Mouse (Mus musculus) heart, embryonic 14.5 days (tissue): ENCODE measurements around the gene Cdk1. TPM values are rescaled to one million over a fixed set of nuclear protein-coding genes. Genes with fewer than 3 reads are reported as not detected.

Experiments
- ATAC-seq: fragments of 200-750 bp; cut with Nextera tagmentation; 2 replicates; pipeline ENCODE4 v1.8.0; 2017; ENCODE audit warnings: low read depth, moderate TSS enrichment; ENCODE audit not compliant: insufficient number of reproducible peaks, insufficient read depth, low FRiP score
- H3K27ac ChIP-seq, 2 experiments: fragments of 200-500 bp in 1 of 2; fragments of 300-500 bp in 1 of 2; sonication (generic) in 1 of 2; replicated peaks in 1 of 2; 2 replicates each; pipeline ENCODE4 v1.5.1; 2012 to 2014; ENCODE audit warnings: low read depth in 2 of 2, low read length in 2 of 2, control low read depth in 1 of 2, mild to moderate bottlenecking in 1 of 2, mixed read lengths in 1 of 2; ENCODE audit not compliant: control insufficient read depth in 1 of 2, insufficient read depth in 1 of 2
- H3K27me3 ChIP-seq: fragments of 300-500 bp; sonication (generic); 2 replicates; pipeline ENCODE4 v1.6.1; 2014; ENCODE audit warnings: mild to moderate bottlenecking, low read length, control low read depth; ENCODE audit not compliant: control insufficient read depth, insufficient read depth
- H3K36me3 ChIP-seq: fragments of 300-500 bp; sonication (generic); 2 replicates; pipeline ENCODE4 v1.6.1; 2014; ENCODE audit warnings: mild to moderate bottlenecking, control low read depth, low read length, mixed read lengths; ENCODE audit not compliant: control insufficient read depth, insufficient read depth
- H3K4me1 ChIP-seq, 2 experiments: fragments of 200-500 bp in 1 of 2; fragments of 300-500 bp in 1 of 2; sonication (generic) in 1 of 2; 2 replicates each; pipeline ENCODE4 v1.6.1; 2012 to 2014; ENCODE audit warnings: low read length in 2 of 2, control low read depth in 1 of 2, mixed read lengths in 1 of 2; ENCODE audit not compliant: control insufficient read depth in 2 of 2, insufficient read depth in 2 of 2
- H3K4me2 ChIP-seq: fragments of 300-500 bp; sonication (generic); 2 replicates; pipeline ENCODE4 v1.6.1; 2014; ENCODE audit warnings: mild to moderate bottlenecking, low read length
- H3K4me3 ChIP-seq, 2 experiments: fragments of 200-500 bp in 1 of 2; fragments of 300-500 bp in 1 of 2; sonication (generic) in 1 of 2; 2 replicates each; pipeline ENCODE4 v1.5.1; 2012 to 2014; ENCODE audit warnings: low read length in 2 of 2, mild to moderate bottlenecking in 2 of 2, control low read depth in 1 of 2, low read depth in 1 of 2, moderate library complexity in 1 of 2; ENCODE audit not compliant: control insufficient read depth in 1 of 2, insufficient read depth in 1 of 2
- H3K9ac ChIP-seq: fragments of 300-500 bp; sonication (generic); 2 replicates; pipeline ENCODE4 v1.6.1; 2014; ENCODE audit warnings: mild to moderate bottlenecking, low read length
- H3K9me3 ChIP-seq: fragments of 300-500 bp; sonication (generic); 2 replicates; pipeline ENCODE4 v1.6.1; 2016; ENCODE audit warnings: low read length, control low read depth; ENCODE audit not compliant: control insufficient read depth
- WGBS: fragments of 180-500 bp; shearing (Covaris S2); extraction: QIAGEN DNeasy Blood & Tissue Kit; methylation state at CpG from one replicate; pipeline ENCODE4 v1.1.7; 2014; 5-methylcytosine and 5-hydroxymethylcytosine counted together
- polyA plus RNA-seq: library from polyadenylated mRNA; unstranded; fragments of >200 nt; fragmentation: Nextera tagmentation; extraction: Ambion mirVana; gene quantifications from 2 replicates; pipeline ENCODE4 v1.2.1, GENCODE M21; 2014

Gene Cdk1
- polyA plus RNA-seq, 1 experiment from 2014 or later, result 355 TPM

GRCm38 (mm10) chr10:69341570-69342227 is 11.0 kb downstream of the Cdk1 start:
- no peak overlapping the region for H3K27ac ChIP-seq
- no peak for ATAC-seq

DNA sequence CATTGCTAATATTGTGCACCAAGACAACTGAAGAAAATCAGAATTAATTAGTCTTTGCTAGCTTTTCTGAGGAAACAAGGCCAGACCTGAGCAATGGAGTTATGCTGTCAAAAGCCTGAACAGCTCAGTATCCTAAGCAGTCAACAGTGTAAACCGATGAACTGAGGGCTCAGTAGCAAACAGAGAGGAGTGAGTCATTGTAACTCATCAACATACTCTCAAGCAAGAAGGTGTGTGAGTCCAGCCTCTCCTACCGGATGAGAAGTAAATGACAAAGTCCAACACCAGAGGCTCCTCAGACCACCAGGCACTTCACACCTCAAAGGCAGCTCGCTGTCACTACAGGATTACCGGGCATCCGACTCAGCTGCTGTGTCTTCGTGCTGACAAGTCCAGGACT is 12.7 kb downstream of the Cdk1 start:
- Histone ChIP-seq H3K27me3 (no peaks in the 10 kb centered on the region), H3K4me3 (no peak overlapping the region), H3K4me1 (no peaks in the 10 kb centered on the region), H3K4me2 (no peak overlapping the region), H3K9ac (no peak overlapping the region), H3K36me3 (peaks cover 100% of the 10 kb centered on the region), H3K9me3 (no peaks in the 10 kb centered on the region), H3K27ac (no peak overlapping the region)
- ATAC-seq, result no peak
- 56% methylated on average over 6 of the region's 6 CpGs for WGBS

More at GRCm38 (mm10) chr10:69341570-69342227, 11.0 kb downstream of the Cdk1 start:
- Histone ChIP-seq H3K27me3 (no peaks in the 10 kb centered on the region), H3K4me2 (no peak overlapping the region), H3K4me3 (no peak overlapping the region), H3K4me1 (0 out of 4 replicates have a peak, but pooled peaks cover 0 to under 1% of the 10 kb centered on the region in 2 experiments), H3K9ac (no peak overlapping the region), H3K9me3 (no peaks in the 10 kb centered on the region), H3K36me3 (peaks cover 100% of the 10 kb centered on the region)
- WGBS, result 81% methylated on average over 6 of the region's 6 CpGs

- Histone ChIP-seq H3K9me3 (no peaks in the 10 kb centered on the region), H3K36me3 (peaks cover 78% of the 10 kb centered on the region), H3K9ac (no peak overlapping the region), H3K4me2 (no peak overlapping the region), H3K27me3 (no peaks in the 10 kb centered on the region), H3K27ac (no peak overlapping the region), H3K4me3 (no peak overlapping the region), H3K4me1 (no peaks in the 10 kb centered on the region)
- WGBS, result 90% methylated on average over 11 of the region's 11 CpGs
- ATAC-seq, result no peak
Observed at GRCm38 (mm10) chr10:69336219-69336618, 16.5 kb downstream of the Cdk1 start.

DNA sequence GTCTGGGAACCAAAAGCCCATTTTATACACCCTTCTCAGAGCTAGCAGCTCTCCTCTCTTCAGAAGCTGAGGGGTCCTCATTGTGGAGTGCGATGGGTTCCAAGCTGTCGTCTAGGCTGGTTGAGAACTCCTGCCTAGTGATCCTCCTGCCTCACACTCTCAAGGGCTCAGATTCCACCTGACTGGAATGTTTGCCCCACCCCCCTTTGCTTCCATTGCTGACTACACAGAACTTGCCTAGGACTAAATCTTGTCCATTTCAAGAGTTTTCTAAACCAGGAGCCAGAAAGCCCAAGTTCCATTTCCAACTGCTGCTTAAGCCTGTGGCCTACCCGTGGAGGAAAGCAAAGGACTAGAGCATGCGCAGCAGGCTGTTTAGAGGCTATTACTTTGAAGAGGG is 17.1 kb downstream of the Cdk1 start:
- no peaks in the 10 kb centered on the region for H3K4me1 ChIP-seq
- no peak overlapping the region for H3K4me3 ChIP-seq
- H3K4me2 ChIP-seq, result no peak overlapping the region
- H3K27me3 ChIP-seq, result no peaks in the 10 kb centered on the region
- WGBS, result 77% methylated on average over 4 of the region's 4 CpGs
- ATAC-seq, result no peak
- peaks cover 72% of the 10 kb centered on the region for H3K36me3 ChIP-seq
- no peak overlapping the region for H3K9ac ChIP-seq
- no peaks in the 10 kb centered on the region for H3K9me3 ChIP-seq
- H3K27ac ChIP-seq, result no peak overlapping the region

DNA sequence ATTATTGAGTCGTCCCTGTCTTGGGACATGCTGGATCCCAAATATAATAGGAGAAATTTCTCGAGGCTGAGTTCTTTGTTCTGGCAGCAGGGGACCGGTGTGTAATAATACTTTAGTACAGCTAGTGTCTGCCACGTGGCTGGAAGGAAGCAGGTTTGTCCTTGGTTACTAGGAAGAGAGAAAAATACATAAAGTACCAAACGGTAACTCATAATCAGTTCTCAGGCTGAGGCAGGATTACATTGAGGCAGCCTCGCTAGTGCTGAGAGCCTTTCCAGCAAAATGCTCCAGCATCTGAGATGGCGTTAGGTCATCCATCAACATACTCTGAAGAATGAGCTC is 17.6 kb downstream of the Cdk1 start:
- H3K36me3 ChIP-seq, result peaks cover 67% of the 10 kb centered on the region
- no peak for ATAC-seq
- H3K9ac ChIP-seq, result no peak overlapping the region
- no peaks in the 10 kb centered on the region for H3K27me3 ChIP-seq
- no peak overlapping the region for H3K4me2 ChIP-seq
- H3K4me3 ChIP-seq, result no peak overlapping the region
- H3K4me1 ChIP-seq, result no peaks in the 10 kb centered on the region
- H3K9me3 ChIP-seq, result no peaks in the 10 kb centered on the region
- H3K27ac ChIP-seq, result no peak overlapping the region
- 84% methylated on average over 7 of the region's 7 CpGs for WGBS

DNA sequence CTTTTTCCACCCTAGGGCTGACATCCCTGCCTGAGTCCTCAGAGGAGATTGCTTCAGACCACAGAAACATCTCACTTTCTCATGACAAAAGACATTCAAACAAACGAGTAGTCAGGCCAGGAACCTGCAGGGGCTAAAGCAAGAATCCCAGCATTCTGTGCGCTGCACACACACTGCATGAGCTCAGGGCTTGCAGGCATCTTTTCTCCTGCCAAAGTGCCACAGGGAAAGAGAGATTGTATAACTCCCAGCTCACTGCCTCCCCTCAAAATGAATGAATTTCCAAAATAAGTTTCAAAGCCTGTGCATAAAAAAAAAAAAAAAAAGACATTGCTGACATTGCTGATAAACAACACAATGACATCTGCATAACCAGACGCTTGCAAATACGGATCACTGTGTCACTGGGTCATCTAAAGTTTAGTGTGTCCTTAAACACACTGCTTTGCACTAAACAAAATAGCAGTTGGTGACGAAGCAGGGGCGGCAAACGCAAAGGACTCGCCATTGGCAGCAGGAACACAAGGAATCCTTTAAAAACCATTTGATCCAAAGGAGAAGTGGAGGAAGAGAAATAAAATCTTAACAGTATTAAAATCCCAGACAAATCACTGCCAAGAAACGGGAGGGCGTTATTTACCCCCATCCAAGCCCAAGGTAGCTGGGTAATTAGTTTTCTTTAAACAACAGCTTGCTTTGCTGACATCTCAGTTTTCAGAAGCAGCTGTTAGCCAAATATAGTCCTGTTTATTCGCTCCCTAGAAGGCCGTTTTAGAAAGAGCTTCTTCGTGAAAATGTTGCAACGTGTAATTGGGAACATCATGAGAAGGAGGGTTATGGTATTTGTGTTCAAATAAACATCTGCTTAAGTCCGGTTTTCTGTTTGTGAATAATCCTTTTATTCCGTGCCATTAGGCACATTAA is 18.2 kb downstream of the Cdk1 start:
- Histone ChIP-seq H3K9ac (no peak overlapping the region), H3K27me3 (no peaks in the 10 kb centered on the region), H3K9me3 (no peaks in the 10 kb centered on the region), H3K4me3 (no peak overlapping the region), H3K27ac (no peak overlapping the region), H3K4me2 (no peak overlapping the region), H3K36me3 (peaks cover 61% of the 10 kb centered on the region), H3K4me1 (no peaks in the 10 kb centered on the region)
- WGBS, result 80% methylated on average over 16 of the region's 16 CpGs
- ATAC-seq, result no peak

GRCm38 (mm10) chr10:69333212-69333611 is 19.5 kb downstream of the Cdk1 start:
- no peaks in the 10 kb centered on the region for H3K27me3 ChIP-seq
- no peak for ATAC-seq
- 86% methylated on average over 11 of the region's 11 CpGs for WGBS
- H3K36me3 ChIP-seq, result peaks cover 48% of the 10 kb centered on the region
- no peaks in the 10 kb centered on the region for H3K4me1 ChIP-seq
- H3K27ac ChIP-seq, result no peak overlapping the region
- H3K9me3 ChIP-seq, result no peaks in the 10 kb centered on the region
- no peak overlapping the region for H3K4me3 ChIP-seq
- no peak overlapping the region for H3K9ac ChIP-seq
- no peak overlapping the region for H3K4me2 ChIP-seq
